24 mouse cellular contexts compared by ENCODE assay signal in the genomic region with DNA sequence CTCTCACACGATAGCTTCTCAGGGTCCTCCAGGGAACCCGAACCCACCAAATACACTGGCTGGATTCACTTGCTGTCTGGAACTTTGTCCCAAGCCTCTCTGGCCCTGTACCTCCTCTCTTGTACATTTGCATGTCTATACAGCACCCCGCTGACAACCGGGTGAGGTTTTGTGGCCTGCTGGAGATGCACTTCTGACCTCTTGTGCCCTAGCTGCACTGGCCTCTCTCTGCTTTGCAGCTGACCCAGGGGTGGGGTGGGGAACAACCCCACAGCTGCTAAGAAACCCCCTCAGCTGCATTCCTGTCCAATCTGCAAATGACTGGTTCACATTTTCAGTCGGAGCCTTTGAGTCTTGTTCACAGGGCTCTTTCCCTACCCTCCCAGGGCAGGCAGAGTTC. TPM values are rescaled to one million over a fixed set of nuclear protein-coding genes. Genes with fewer than 3 reads are reported as not detected.
A peak's percentile ranks its signal among the peaks of the same experiment; 100 is the strongest.
DNase-seq lines count a peak whose midpoint lies in the region; ATAC-seq and TF ChIP-seq lines count a peak whose summit lies in the region.
"Had no signal": no experiment of that assay in that cellular context is flagged by ENCODE, and none has a peak within 500 bp of the region (broad histone marks: within the 10 kb centered on the region; RNA-seq: fewer than 3 reads in every experiment).

No protein-coding gene starts in this region.

- WGBS in hindbrain, embryonic 10.5 days: 8% methylated on average over 5 of the region's 5 CpGs
- WGBS in hindbrain, embryonic 16.5 days: 5% methylated on average over 5 of the region's 5 CpGs
- WGBS in neural tube, embryonic 11.5 days: 8% methylated on average over 5 of the region's 5 CpGs
- WGBS in neural tube, embryonic 15.5 days: 8% methylated on average over 5 of the region's 5 CpGs
- WGBS in intestine, postnatal 0 days: 35% methylated on average over 5 of the region's 5 CpGs

- H3K4me3 ChIP-seq in hindbrain, embryonic 10.5 days: no peak overlapping the region
- H3K4me3 ChIP-seq in hindbrain, embryonic 16.5 days (ENCODE audit: low read length): no peak overlapping the region
- H3K4me3 ChIP-seq in neural tube, embryonic 11.5 days (ENCODE audit: low read depth, low read length): no peak overlapping the region
- no peak overlapping the region for H3K4me3 ChIP-seq in neural tube, embryonic 15.5 days (replicated peaks)
- H3K4me3 ChIP-seq in intestine, postnatal 0 days (ENCODE audit: low read depth, low read length): no peak overlapping the region
- H3K4me3 ChIP-seq: embryonic facial prominence, embryonic 12.5 days; forebrain, embryonic 12.5 days; heart, embryonic 10.5 days; hindbrain, embryonic 13.5 days had no signal

- H3K27ac ChIP-seq in hindbrain, embryonic 10.5 days: no peak overlapping the region; the same call in 1 of the 2 replicates
- H3K27ac ChIP-seq in hindbrain, embryonic 16.5 days (ENCODE audit: low read depth, low read length): no peak overlapping the region
- no peak overlapping the region for H3K27ac ChIP-seq in neural tube, embryonic 11.5 days (ENCODE audit: low read depth, low read length)
- H3K27ac ChIP-seq in neural tube, embryonic 15.5 days (replicated peaks): no peak overlapping the region
- no peak overlapping the region for H3K27ac ChIP-seq in intestine, postnatal 0 days (ENCODE audit: low read depth, low read length)
- H3K27ac ChIP-seq: embryonic facial prominence, embryonic 12.5 days; forebrain, embryonic 12.5 days; heart, embryonic 10.5 days; hindbrain, embryonic 13.5 days had no signal

- H3K9ac ChIP-seq in hindbrain, embryonic 16.5 days (ENCODE audit: low read depth, low read length): no peak overlapping the region
- no peak overlapping the region for H3K9ac ChIP-seq in neural tube, embryonic 11.5 days (ENCODE audit: low read length)
- H3K9ac ChIP-seq in neural tube, embryonic 15.5 days (replicated peaks): no peak overlapping the region
- no peak overlapping the region for H3K9ac ChIP-seq in intestine, postnatal 0 days (ENCODE audit: low read depth, low read length)
- H3K9ac ChIP-seq: embryonic facial prominence, embryonic 12.5 days; forebrain, embryonic 12.5 days; hindbrain, embryonic 13.5 days had no signal

- peak; percentile 43 for DNase-seq in hindbrain, embryonic 10.5 days (ENCODE audit: low spot score)
- DNase-seq in neural tube, embryonic 11.5 days (ENCODE audit: low spot score): peak; percentile 0
- peak; percentile 87 for DNase-seq in ZHBTc4 (ENCODE audit: low read depth, low spot score)
- no peak for DNase-seq in left cerebral cortex, postnatal 36 days (ENCODE audit: low spot score in 2 of 2)
- DNase-seq: adrenal gland, adult 8-10 months; adrenal gland, postnatal 36 days; cerebellum, adult 2 months; cerebellum, postnatal 10 days; gastrocnemius, postnatal 10 days; heart, adult 18-20 months; heart, postnatal 10 days; heart, postnatal 4 days had no signal

- intact Hi-C loops in left cerebral cortex, postnatal 36 days (cut with DNase I): loop anchor here (5.0 kb wide), 1 partner anchor 347 kb away; no protein-coding TSS in a partner anchor

- TF ChIP-seq CTCF in intestine, postnatal 0 days (IDR thresholded peaks at IDR 0.05; ENCODE audit: low read depth): no peak

- no peak for ATAC-seq in hindbrain, embryonic 16.5 days
- no peak for ATAC-seq in neural tube, embryonic 11.5 days (ENCODE audit: insufficient read depth, low FRiP score, low TSS enrichment)
- no peak for ATAC-seq in neural tube, embryonic 15.5 days (ENCODE audit: low FRiP score)
- ATAC-seq in intestine, postnatal 0 days: no peak
- ATAC-seq: forebrain, embryonic 16.5 days had no signal

- H3K4me2 ChIP-seq in hindbrain, embryonic 16.5 days (ENCODE audit: low read length): no peak overlapping the region
- no peak overlapping the region for H3K4me2 ChIP-seq in neural tube, embryonic 11.5 days (ENCODE audit: low read depth)
- H3K4me2 ChIP-seq in neural tube, embryonic 15.5 days: no peak overlapping the region
- no peak overlapping the region for H3K4me2 ChIP-seq in intestine, postnatal 0 days (replicated peaks; ENCODE audit: low read depth)
- H3K4me2 ChIP-seq: embryonic facial prominence, embryonic 12.5 days; forebrain, embryonic 12.5 days; hindbrain, embryonic 13.5 days had no signal

- H3K36me3 ChIP-seq in hindbrain, embryonic 10.5 days: peaks cover 29% of the 10 kb centered on the region
- peaks cover 6% of the 10 kb centered on the region for H3K36me3 ChIP-seq in hindbrain, embryonic 16.5 days (ENCODE audit: control insufficient read depth, insufficient read depth, low read length)
- peaks cover 3% of the 10 kb centered on the region for H3K36me3 ChIP-seq in neural tube, embryonic 11.5 days (ENCODE audit: control insufficient read depth, insufficient read depth, low read length)
- peaks cover 20% of the 10 kb centered on the region for H3K36me3 ChIP-seq in neural tube, embryonic 15.5 days
- H3K36me3 ChIP-seq in intestine, postnatal 0 days (ENCODE audit: control insufficient read depth, insufficient read depth): peaks cover 22% of the 10 kb centered on the region

- H3K9me3 ChIP-seq in hindbrain, embryonic 10.5 days: no peaks in the 10 kb centered on the region
- no peaks in the 10 kb centered on the region for H3K9me3 ChIP-seq in hindbrain, embryonic 16.5 days (ENCODE audit: control insufficient read depth, low read length)
- H3K9me3 ChIP-seq in neural tube, embryonic 11.5 days (ENCODE audit: control insufficient read depth, low read length): no peaks in the 10 kb centered on the region
- no peaks in the 10 kb centered on the region for H3K9me3 ChIP-seq in neural tube, embryonic 15.5 days (replicated peaks)
- no peaks in the 10 kb centered on the region for H3K9me3 ChIP-seq in intestine, postnatal 0 days (ENCODE audit: control insufficient read depth)
- H3K9me3 ChIP-seq: embryonic facial prominence, embryonic 12.5 days; forebrain, embryonic 12.5 days; heart, embryonic 10.5 days; hindbrain, embryonic 13.5 days had no signal

- peaks cover 38% of the 10 kb centered on the region for H3K27me3 ChIP-seq in hindbrain, embryonic 10.5 days (ENCODE audit: insufficient read depth, poor library complexity, severe bottlenecking)
- no peaks in the 10 kb centered on the region for H3K27me3 ChIP-seq in hindbrain, embryonic 16.5 days (replicated peaks; ENCODE audit: control insufficient read depth, insufficient read depth, low read length)
- H3K27me3 ChIP-seq in neural tube, embryonic 11.5 days (ENCODE audit: control insufficient read depth, insufficient read depth, low read length): no peaks in the 10 kb centered on the region
- H3K27me3 ChIP-seq in neural tube, embryonic 15.5 days (replicated peaks): no peaks in the 10 kb centered on the region
- no peaks in the 10 kb centered on the region for H3K27me3 ChIP-seq in intestine, postnatal 0 days (replicated peaks; ENCODE audit: control insufficient read depth, insufficient read depth, low read length)

- H3K4me1 ChIP-seq in hindbrain, embryonic 10.5 days (replicated peaks): peaks cover 52% of the 10 kb centered on the region
- H3K4me1 ChIP-seq in hindbrain, embryonic 16.5 days (ENCODE audit: control insufficient read depth, insufficient read depth, low read depth, low read length): peaks cover 17% of the 10 kb centered on the region
- H3K4me1 ChIP-seq in neural tube, embryonic 11.5 days (ENCODE audit: control insufficient read depth, insufficient read depth, low read length): peaks cover 16% of the 10 kb centered on the region
- peaks cover 26% of the 10 kb centered on the region for H3K4me1 ChIP-seq in neural tube, embryonic 15.5 days
- no peaks in the 10 kb centered on the region for H3K4me1 ChIP-seq in intestine, postnatal 0 days (replicated peaks; ENCODE audit: control insufficient read depth, insufficient read depth, low read length)
- H3K4me1 ChIP-seq: embryonic facial prominence, embryonic 12.5 days had no signal

RNA-seq across cellular contexts. Expression of a gene that starts 9.2 kb away (rescaled TPM):
- polyA plus RNA-seq in hindbrain, embryonic 10.5 days (2016; fragmentation: Nextera tagmentation; extraction: Ambion mirVana): 2.9 and 5.1 TPM in 2 replicates
- 15.5 and 16.7 TPM in 2 replicates for polyA plus RNA-seq in hindbrain, embryonic 16.5 days (2015; fragmentation: Nextera tagmentation; extraction: Ambion mirVana)
- 6.0 TPM in 2 replicates for polyA plus RNA-seq in neural tube, embryonic 11.5 days (2014; fragmentation: Nextera tagmentation; extraction: Ambion mirVana)
- polyA plus RNA-seq in neural tube, embryonic 15.5 days (2015; fragmentation: Nextera tagmentation; extraction: Ambion mirVana): 18.9 and 23.1 TPM in 2 replicates
- 1,000 to 10,000 TPM; 1,236 to 1,427 TPM for total RNA-seq in left cerebral cortex, postnatal 36 days (2021)
- 10.9 and 12.2 TPM in 2 replicates for polyA plus RNA-seq in intestine, postnatal 0 days (2015; fragmentation: Nextera tagmentation; extraction: Ambion mirVana)
- total RNA-seq: MEL had no signal

RNA-seq across cellular contexts. Expression of a gene that starts 10.5 kb away (rescaled TPM):
- 20.2 and 22.6 TPM in 2 replicates for polyA plus RNA-seq in hindbrain, embryonic 10.5 days (2016; fragmentation: Nextera tagmentation; extraction: Ambion mirVana)
- polyA plus RNA-seq in hindbrain, embryonic 16.5 days (2015; fragmentation: Nextera tagmentation; extraction: Ambion mirVana): 21.6 and 23.7 TPM in 2 replicates
- 19.3 and 22.8 TPM in 2 replicates for polyA plus RNA-seq in neural tube, embryonic 11.5 days (2014; fragmentation: Nextera tagmentation; extraction: Ambion mirVana)
- polyA plus RNA-seq in neural tube, embryonic 15.5 days (2015; fragmentation: Nextera tagmentation; extraction: Ambion mirVana): 20.0 and 21.8 TPM in 2 replicates
- total RNA-seq in left cerebral cortex, postnatal 36 days (2021): 10 to 100 TPM; 56.4 to 58.5 TPM
- 34.7 and 35.0 TPM in 2 replicates for polyA plus RNA-seq in intestine, postnatal 0 days (2015; fragmentation: Nextera tagmentation; extraction: Ambion mirVana)

RNA-seq across cellular contexts. Expression of a gene that starts 48.6 kb away (rescaled TPM):
- not detected in 2 replicates for polyA plus RNA-seq in hindbrain, embryonic 10.5 days (2016; fragmentation: Nextera tagmentation; extraction: Ambion mirVana)
- polyA plus RNA-seq in hindbrain, embryonic 16.5 days (2015; fragmentation: Nextera tagmentation; extraction: Ambion mirVana): 16.6 and 17.3 TPM in 2 replicates
- not detected in 2 replicates for polyA plus RNA-seq in neural tube, embryonic 11.5 days (2014; fragmentation: Nextera tagmentation; extraction: Ambion mirVana)
- 13.9 and 14.3 TPM in 2 replicates for polyA plus RNA-seq in neural tube, embryonic 15.5 days (2015; fragmentation: Nextera tagmentation; extraction: Ambion mirVana)
- 10 to 100 TPM; 27.0 to 35.4 TPM for total RNA-seq in left cerebral cortex, postnatal 36 days (2021)
- not detected in 2 replicates for polyA plus RNA-seq in intestine, postnatal 0 days (2015; fragmentation: Nextera tagmentation; extraction: Ambion mirVana)
- total RNA-seq: gastrocnemius, postnatal 4 days; heart, adult 18-20 months; heart, postnatal 10 days; heart, postnatal 4 days; MEL had no signal
- polyA plus RNA-seq: C2C12; heart, embryonic 14.5 days had no signal

Comparison
In these comparisons a context has a peak if more than half of its experiments do, and no peak if none do; other contexts are left out.
1. RNA of a gene that starts 48.6 kb away (polyA plus RNA-seq): 16.6 to 17.3 TPM in hindbrain, embryonic 16.5 days and 13.9 to 14.3 TPM in neural tube, embryonic 15.5 days; not detected in neural tube, embryonic 11.5 days, not detected in hindbrain, embryonic 10.5 days and not detected in intestine, postnatal 0 days; every median in the first group is over 10 times any median in the second.
2. DNase-seq: peak in hindbrain, embryonic 10.5 days (single experiment), neural tube, embryonic 11.5 days (single experiment) and ZHBTc4 (single experiment); none in left cerebral cortex, postnatal 36 days (0 of 2).